Mouse (Mus musculus) CD4-positive, CD25-positive, alpha-beta regulatory T cell, adult 9 weeks (primary cell): ENCODE results near the gene Elane. TPM values are rescaled to one million over a fixed set of nuclear protein-coding genes. Genes with fewer than 3 reads are reported as not detected.

Source experiments
- polyA plus RNA-seq: library from polyadenylated mRNA; unstranded; fragments of 100-300 nt; shearing (Covaris generic); gene quantifications from one replicate; pipeline ENCODE4 v1.2.1, GENCODE M21; 2017

The Elane gene
- polyA plus RNA-seq, result not detected

DNA sequence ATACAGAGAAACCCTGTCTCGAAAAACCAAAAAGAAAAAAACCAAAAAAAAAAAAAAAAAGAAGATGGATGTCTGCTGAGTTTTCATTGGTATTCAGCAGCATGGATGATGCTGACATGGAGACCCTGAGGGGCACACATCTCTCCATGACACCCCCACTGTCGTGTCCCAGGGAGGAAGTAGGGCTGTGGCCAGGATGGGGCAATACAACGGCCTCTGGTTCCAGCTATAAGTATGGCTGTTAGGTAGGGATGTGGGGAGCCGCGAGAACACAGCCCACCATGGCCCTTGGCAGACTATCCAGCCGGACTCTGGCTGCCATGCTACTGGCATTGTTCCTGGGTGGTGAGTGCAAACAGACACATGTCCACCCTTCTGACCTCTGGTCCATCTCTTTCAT is at the start of gene Elane:
TSS of gene Elane (plus strand) at position 194 of the 400 bp plus-strand sequence.

DNA sequence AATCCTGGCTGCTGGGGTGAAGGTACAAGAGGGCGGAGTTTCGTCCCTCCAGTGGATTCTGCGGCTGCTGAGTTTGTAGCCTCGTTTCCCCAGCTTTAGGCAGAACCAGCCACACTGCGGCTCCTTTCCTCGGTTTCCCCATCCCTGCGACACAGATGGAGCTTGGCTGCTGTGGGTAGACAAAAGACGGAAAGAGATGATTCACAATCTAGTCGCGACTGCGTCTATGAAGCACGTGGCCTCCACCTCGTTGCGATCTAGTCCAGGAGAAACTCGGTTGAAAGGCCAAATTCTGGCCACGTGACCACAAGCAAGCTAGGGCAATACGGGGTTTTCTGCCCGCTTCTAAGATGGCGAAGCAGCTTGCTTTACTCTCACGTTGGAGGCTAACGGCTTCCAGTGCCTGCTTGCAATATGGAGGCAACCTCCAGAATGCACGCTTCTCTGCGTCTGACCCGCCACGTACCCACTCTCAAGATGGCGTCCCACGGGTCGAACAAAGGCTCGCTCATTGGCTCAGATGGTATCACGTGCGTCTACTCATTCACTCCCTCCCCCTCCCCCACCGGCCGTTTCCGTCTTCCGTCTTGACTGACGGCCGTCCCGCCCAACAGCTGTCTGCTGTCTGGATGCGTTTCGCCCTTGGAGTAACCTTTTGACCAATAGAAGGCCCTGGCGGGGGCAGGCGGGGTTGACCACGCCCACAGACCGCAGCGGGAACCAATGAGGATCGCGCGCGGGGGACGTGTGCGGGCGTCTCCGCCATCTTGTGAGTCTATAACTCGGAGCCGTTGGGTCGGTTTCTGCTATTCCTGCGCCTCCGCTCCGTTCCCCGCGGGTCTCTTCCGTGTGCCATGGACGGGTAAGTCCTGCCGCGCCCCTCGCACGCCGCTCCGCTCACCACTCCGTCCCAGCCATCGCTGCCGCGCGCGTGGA is 31.9 kb upstream of the Elane start, which contains the start of gene Ptbp1:
TSS of gene Ptbp1 (plus strand) at position 568 of the 936 bp plus-strand sequence.

DNA sequence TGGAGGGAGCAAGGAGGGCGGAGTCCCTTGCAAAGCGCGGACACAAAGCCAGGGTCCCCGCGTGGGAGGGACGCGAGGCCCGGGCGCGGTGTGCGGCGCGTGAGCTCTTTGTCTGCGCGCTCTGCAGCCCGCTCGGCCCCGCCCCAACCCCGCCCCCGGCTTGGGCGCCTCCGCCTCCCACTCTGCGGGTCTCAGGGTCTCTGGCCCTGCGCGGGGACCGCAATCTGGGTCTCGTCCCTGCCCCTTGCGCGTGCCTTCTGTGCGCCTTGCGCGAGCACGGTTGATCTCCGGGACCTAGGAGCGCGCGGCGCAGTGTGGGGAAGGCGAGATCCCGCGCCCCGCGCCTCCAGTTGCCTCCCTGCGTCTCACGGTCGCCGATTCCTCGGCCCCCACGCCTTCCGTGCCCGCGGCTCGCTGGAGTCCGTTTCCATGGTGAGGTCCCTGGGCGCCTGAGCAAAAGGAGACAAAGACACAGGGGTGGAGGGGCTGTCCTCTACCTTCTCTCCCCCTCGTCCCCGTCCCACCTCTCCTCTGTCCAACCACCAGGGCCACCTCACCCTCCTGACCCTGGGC is 11.7 kb upstream of the Elane start, which contains the start of the genes Prtn3 and Plppr3:
TSS of gene Prtn3 (plus strand) at position 187 of the 573 bp plus-strand sequence.
TSS of gene Plppr3 (minus strand) at position 345 of the 573 bp plus-strand sequence.

DNA sequence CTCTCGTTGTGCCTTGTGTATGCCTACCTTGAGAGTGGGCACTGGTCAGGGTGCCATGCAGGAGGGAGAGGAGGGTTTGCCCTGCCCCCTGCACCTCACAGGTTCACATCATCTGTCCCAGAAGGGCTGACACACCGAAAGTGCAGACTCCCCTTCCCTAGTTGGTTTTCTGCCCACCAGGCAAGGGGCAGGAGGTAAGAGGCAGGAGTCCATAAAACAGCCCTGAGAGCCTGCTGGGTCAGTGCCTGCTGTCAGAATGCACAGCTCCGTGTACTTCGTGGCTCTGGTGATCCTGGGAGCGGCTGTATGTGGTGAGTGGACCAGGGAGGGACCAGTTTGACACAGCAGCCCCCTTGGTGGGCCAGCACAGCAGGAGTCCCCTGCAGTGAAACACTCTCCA is 4.6 kb downstream of the Elane start, which contains the start of gene Cfd:
TSS of gene Cfd (plus strand) at position 184 of the 400 bp plus-strand sequence.

GRCm38 (mm10) chr10:79908167-79909091 is 22.4 kb downstream of the Elane start, which contains the start of gene Med16:
Med16 (minus strand) TSS chr10:79908923.

GRCm38 (mm10) chr10:79910556-79910955 is 24.5 kb downstream of the Elane start, which contains the start of gene Gm26602:
Gm26602 (plus strand) TSS chr10:79910856.

GRCm38 (mm10) chr10:79916808-79917531 is 30.9 kb downstream of the Elane start, which contains the start of gene Kiss1r:
Kiss1r (plus strand) TSS chr10:79916971.

GRCm38 (mm10) chr10:79920958-79921535 is 35.0 kb downstream of the Elane start, which contains the start of gene R3hdm4:
R3hdm4 (minus strand) TSS chr10:79921208.

DNA sequence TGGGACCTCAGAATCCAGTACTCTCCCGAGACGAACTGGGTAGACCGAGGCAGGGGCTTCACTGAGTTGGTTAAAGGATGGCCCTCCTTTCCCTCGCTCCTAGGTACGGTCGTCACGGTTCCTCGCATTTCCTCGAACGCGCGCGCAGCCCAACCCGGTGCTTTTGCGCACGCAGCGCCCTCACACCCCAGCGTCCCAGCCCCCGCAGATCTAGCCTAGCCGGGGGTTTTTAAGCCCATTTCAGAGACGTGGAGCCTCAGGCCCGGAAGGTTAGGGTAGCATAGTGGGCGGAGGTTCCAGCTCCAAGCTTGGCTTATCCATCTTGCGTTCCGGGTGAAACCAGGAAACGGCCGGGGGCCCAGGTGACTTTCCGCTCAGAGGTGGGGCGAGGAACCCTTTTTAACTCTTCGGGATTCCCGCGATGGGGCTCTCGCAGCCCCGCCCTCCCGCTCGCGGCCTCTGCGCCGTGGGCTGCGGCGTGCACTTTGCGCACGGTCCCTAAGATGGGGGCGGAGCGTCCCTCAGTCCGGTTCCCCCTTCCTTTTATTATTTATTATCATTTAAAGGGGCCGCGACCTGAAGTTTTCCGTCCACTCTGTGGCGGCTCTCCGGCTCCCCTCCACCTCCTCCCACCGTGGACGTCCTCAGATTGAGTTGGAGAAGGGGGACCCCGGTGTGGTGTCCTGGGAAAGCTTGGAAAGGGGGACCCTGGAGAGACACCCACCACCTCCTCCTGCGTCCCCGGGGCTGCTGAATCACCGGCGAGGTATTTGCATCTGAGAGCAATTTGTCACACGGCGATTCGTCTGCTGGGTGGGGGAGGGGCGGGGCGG is 40.7 kb downstream of the Elane start, which contains the start of gene Arid3a:
TSS of gene Arid3a (plus strand) at position 553 of the 833 bp plus-strand sequence.

Other genes with a start within 250 kb of the Elane start
- gene Shc2, start 248.3 kb upstream of the Elane start, polyA plus RNA-seq, result not detected
- gene Odf3l2, start 240.5 kb upstream of the Elane start, polyA plus RNA-seq, result not detected
- 0.40 TPM for gene Madcam1, start 221.7 kb upstream of the Elane start, polyA plus RNA-seq
- gene Tpgs1, start 216.9 kb upstream of the Elane start, polyA plus RNA-seq, result 29.7 TPM
- gene Cdc34, start 204.1 kb upstream of the Elane start, polyA plus RNA-seq, result 12.9 TPM
- gene Gzmm, start 197.2 kb upstream of the Elane start, polyA plus RNA-seq, result 0.63 TPM
- gene Bsg, start 181.8 kb upstream of the Elane start, polyA plus RNA-seq, result 186 TPM
- gene Hcn2, start 169.6 kb upstream of the Elane start, polyA plus RNA-seq, result not detected
- 35.6 TPM for gene Polrmt, start 139.7 kb upstream of the Elane start, polyA plus RNA-seq
- not detected for gene Fgf22, start 131.2 kb upstream of the Elane start, polyA plus RNA-seq
- 4.2 TPM for gene Rnf126, start 119.3 kb upstream of the Elane start, polyA plus RNA-seq
- gene Fstl3, start 109.0 kb upstream of the Elane start, polyA plus RNA-seq, result 0.52 TPM
- gene Prss57, start 95.3 kb upstream of the Elane start, polyA plus RNA-seq, result not detected
- 0.27 TPM for gene Palm, start 92.7 kb upstream of the Elane start, polyA plus RNA-seq
- not detected for gene Misp, start 65.3 kb upstream of the Elane start, polyA plus RNA-seq
- gene Ptbp1, start 31.8 kb upstream of the Elane start, polyA plus RNA-seq, result 357 TPM
- gene Prtn3, start 11.8 kb upstream of the Elane start, polyA plus RNA-seq, result not detected
- gene Plppr3, start 11.6 kb upstream of the Elane start, polyA plus RNA-seq, result 5.6 TPM
- gene Cfd, start 4.6 kb downstream of the Elane start, polyA plus RNA-seq, result not detected
- 18.3 TPM for gene Med16, start 22.7 kb downstream of the Elane start, polyA plus RNA-seq
- gene Gm26602, start 24.6 kb downstream of the Elane start, polyA plus RNA-seq, result 3.7 TPM
- gene Kiss1r, start 30.7 kb downstream of the Elane start, polyA plus RNA-seq, result 0.24 TPM
- 205 TPM for gene R3hdm4, start 35.0 kb downstream of the Elane start, polyA plus RNA-seq
- gene Arid3a, start 40.8 kb downstream of the Elane start, polyA plus RNA-seq, result 7.4 TPM
- gene Wdr18, start 73.9 kb downstream of the Elane start, polyA plus RNA-seq, result 79.7 TPM
- 0.22 TPM for gene Grin3b, start 84.5 kb downstream of the Elane start, polyA plus RNA-seq
- gene Tmem259, start 98.1 kb downstream of the Elane start, polyA plus RNA-seq, result 3.8 TPM
- 1,134 TPM for gene Cnn2, start 102.3 kb downstream of the Elane start, polyA plus RNA-seq
- 62.4 TPM for gene Abca7, start 110.2 kb downstream of the Elane start, polyA plus RNA-seq
- gene Arhgap45, start 130.4 kb downstream of the Elane start, polyA plus RNA-seq, result 911 TPM
- gene Polr2e, start 153.5 kb downstream of the Elane start, polyA plus RNA-seq, result 250 TPM
- gene Gpx4, start 160.9 kb downstream of the Elane start, polyA plus RNA-seq, result 504 TPM
- gene Sbno2, start 219.3 kb downstream of the Elane start, polyA plus RNA-seq, result 71.4 TPM
- 10.0 TPM for gene Stk11, start 229.6 kb downstream of the Elane start, polyA plus RNA-seq